Mouse (Mus musculus): ENCODE results near the gene Ccdc24.

Gene Ccdc24

DNA sequence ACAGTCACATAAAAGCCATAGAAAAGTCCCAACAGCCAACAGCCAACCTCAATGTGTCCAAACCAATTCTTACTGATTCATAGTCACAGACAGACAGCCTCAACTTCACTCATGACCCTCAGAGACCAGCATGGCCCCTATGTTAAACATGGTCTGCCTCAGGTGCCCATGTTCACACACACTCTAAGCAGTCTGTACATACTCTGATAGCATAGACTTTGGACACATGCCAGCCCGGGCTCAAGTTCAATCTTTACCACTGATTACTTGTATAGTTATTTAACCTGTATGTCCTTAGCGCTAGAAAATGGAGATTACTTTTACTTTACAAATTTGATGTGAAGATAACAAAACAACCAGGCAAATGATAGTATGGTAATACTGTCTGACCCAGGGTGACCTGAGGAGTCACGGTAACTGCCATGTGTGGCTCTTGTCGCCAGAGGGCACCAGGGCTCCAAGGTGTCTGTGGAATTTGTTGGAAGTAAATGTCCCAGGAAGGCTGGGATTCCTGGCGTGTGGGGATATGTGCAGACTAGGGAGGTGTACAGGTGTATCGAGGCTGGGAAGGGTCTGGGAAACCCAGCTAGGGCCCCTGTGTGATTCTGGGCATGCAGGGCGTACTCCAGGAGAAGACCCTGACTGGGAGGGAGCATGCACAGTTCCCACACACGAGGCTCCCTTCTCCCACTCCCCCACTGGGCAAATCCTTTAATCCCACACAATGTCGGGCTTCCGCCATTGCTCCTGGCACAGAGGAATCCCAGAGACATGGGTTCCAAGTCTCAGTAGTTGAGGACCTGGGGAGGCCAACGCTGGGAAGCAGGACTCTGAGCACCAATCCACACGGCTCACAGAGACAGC lies 42.9 kb downstream of the Ccdc24 start:
- peak; percentile 38 for DNase-seq (ENCODE audit: low spot score in 2 of 2)

DNA sequence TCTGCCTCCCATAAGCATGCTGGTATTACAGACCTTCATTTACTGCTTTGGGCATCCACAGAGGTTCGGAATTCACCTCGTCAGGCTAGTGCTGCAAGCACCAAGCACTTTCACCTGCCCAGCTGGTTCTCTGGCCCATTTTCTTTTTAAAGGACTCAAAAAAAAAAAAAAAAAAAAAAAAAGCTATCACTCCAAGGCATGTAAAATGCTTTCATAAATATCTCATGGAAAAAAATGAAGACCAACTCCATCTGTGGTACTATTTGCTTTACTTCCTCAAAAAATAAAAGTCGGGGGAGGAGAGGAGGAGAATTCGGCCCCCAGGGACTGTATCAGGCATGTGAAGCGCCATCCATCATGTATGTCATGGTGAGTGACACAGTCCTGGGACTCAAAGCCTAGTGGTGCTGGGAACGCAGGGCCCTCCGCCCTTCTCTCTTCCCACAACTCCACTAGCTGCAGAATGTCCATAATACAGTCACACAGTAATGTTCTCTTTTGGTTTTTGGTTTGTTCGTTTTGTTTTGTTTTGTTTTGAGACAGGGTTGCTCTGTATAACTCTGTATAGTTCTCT lies 43.7 kb downstream of the Ccdc24 start:
- no peak for DNase-seq (ENCODE audit: low spot score in 2 of 2)

DNA sequence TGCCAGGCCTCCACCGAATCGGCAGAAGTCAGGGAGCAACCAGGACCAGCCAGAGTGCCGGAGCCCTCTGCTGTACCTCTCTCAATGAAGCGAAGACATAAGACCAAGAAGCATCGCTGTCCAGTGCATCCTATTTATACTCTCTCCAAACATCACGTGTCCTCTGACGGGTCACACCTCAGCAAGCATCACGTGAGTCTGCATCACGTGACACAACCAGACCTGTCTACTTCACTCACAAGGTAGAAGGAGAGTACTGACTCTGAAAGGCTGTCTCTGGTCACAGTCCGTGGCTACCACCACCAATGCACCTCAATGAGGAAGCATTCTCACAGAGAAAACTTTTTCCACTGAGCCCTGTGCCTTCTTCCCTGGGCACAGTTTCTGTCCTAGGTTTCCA lies 54.3 kb downstream of the Ccdc24 start:
- no peak for DNase-seq (ENCODE audit: low spot score in 2 of 2)

DNA sequence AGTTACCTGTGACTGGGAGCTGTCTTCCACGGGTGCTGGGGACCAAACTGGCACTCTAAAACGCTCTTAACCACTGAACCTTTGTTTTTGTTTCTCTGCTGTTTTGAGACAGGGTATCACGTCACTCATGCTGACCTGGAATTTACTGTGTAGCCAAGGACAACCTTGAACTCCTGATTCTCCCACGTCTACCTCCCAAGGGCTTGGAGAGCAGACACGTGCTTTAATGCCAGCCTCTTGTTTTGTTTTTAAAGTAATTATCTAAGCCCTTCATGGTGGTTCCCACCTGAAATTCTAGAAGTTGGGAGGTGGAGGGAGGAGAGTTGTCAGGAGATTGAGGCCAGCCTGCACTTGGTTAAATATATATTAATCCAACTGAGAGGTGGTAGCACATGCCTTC lies 55.6 kb downstream of the Ccdc24 start:
- DNase-seq (ENCODE audit: low spot score in 2 of 2) = no peak

All from frontal cortex, postnatal 25 days (tissue).